Mouse (Mus musculus) natural killer cell, adult 2 months (primary cell): Measurements from ENCODE around the gene Gmds.

ENCODE experiments used
- DNase-seq, 2 experiments: peaks; one replicate each; pipeline ENCODE4 v3.0.0; 2022; ENCODE audit warnings: low spot score in 2 of 2

Gmds gene

DNA sequence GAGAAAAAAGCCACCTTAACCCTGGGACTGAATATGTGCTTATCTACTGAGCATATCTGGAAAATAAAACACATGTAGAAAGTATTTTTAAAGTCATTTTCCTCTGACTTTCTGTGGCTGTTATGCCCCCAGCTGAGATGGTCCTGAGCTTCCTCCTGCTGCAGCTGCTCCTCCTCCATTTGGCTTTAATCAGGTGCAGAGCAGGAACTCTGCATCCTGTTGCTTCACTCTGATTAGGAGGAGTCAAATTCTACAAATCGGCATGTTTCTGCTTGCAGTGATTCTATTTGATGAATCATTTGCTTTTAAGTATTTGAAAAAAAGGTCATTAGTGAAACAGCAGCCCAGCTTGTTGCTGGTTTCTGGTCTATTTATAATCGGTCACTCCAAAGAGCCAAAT is 177.0 kb downstream of the Gmds start:
- no peak for DNase-seq

DNA sequence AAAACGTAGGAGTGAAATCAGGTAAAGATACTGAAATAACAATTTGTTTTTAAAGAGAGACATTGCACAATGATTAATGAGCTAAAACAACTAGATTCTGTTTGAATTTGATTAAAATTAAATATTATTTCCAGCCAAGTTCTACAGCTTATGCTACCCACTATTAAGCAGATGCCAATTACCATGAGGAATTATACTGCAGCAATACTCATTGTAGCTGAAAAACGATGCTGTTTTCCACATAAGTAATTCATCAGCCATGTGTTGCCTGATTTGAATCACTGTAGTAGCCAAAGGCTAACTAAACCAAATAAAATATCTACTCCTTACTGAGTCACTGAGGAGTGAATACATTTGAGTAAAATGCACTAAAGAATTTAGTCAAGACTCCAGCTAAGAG is 180.3 kb downstream of the Gmds start:
- DNase-seq: no peak

DNA sequence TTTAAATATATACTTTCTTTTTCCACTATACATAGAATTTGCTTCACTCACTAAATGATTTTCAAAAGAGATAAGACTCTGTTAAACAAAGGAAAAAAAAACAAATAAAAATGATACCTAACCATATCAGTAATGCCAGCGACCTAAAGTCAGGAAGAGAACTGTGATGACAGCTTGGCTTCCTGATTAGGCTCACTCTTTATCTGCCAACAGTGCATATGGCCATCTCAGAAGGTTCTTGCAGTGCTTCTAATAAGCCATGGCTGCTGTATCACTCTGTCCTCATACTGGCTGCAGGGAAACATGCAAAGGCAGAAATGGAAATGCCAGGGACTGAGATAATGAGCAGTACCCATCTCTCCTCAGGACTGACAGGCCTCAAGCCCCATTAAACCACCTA is 192.6 kb downstream of the Gmds start:
- DNase-seq: no peak

DNA sequence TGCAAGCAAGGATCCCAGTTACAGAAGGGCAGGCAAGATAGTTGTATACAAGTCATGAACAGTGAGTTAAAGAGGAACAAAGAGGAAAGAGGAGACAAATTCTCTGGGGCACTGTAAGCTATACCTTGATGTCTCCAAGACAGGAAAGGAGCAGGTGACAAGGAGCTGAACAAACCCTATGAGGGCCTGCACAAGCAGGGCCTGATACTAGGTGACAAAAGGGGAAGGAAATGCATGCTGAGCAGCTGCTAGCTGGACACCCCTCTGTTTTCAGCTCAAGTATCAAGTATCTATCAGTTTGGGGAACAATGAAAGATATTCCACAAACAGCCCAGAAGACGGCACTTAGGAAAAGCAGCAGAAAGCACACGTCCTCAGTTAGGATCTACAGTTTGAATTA is 193.4 kb downstream of the Gmds start:
- no peak for DNase-seq

DNA sequence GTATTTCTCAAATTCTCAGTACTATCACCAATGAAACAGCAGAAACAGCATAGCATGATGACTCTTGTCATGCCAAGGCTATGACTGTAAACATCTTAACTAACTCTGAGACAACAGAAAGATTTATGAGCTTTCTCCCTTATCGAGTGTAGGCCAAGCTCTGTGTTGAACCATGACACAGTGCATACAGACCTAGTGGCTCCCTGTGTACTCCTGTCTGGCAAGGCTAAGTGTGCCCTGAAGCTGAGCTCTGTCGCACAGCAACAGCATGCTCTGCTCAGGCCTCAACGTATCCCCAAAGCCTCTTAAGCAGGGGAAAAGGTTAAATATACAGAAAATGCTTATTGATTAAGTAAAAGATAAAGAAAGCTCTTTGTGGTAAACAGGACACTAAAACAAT is 194.9 kb downstream of the Gmds start:
- no peak for DNase-seq

DNA sequence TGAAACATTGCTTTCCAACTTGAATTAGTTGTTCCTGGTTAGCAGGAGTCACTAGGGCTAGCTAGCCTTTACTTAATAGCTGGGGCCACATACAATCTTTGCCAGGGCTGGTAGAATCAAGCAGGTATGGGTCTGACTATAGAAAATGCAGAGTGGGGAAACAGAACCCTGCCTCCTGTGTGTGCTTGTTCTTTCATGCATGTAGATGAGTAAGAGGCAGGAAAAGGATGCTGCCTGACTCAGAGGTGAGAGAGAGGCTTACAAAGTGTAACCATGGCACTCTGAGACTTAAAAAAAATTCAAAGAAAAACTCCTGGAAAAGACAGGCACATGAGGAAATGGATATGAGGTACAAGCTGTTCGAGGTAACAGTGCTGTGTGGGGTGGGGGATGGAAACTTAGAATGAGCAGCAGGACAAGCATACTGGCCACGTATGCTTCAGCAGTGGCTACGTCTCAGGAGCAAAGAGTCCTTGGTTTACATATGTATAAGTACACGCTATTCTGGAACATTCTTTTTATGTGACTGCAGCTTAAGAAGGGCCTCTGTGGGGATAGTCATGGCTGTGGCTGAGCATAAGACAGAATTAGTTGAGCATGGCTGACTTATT is 203.8 kb downstream of the Gmds start:
- DNase-seq: no peak

DNA sequence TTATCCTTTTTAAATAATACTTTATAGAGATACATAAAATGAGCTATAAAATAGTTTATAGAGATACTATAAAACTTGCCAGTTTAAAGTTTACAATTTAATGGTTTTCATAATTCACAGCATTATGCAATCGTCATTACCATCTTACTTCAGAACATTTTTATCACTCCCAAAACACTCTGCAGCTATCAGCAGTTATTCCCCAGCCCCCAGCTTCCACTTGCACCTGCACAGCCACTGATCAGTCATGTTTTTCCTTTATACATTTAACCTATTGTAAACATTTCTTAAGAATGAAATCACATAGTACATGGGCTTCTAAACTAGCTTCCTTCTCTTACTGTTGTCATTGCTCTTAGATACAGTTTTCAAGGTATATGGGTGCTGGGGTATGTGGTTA is 208.6 kb downstream of the Gmds start:
- DNase-seq: no peak

DNA sequence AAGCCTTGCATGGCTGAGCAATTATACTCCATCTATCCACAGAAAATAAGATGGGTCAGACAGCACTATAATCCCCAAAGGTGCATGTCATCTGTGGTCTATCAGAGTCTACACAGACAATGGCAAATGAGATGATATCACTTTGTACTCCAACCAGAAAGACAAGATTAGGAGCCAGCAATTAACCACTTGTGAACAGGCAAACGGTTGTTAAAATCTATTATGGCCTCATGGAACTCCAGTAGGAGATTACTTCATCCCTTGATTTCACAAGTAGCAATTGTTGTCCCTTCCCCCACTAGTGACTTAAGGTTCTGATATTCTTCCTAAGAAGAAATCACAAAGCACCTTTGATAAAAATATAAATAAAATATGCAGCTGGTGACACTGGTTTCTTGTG is 220.2 kb downstream of the Gmds start:
- DNase-seq: no peak

DNA sequence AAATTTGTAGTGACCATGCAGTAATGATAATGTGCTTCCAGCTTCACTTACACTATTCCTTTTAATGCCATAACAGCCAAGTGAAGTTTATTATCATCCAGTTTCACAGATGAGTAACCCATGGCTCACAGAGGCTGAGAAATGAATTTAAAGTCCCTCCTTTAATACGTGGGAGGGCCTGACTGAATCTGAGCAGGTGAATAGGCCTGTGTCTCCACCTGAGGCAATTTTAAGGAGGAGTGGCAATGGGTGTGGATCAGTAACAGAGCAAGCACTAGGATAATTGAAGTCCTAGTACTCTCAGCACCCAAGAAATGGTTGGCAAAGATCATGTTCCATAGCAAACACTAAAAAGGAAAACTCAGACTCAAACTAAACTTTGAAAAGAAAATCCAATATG is 223.1 kb downstream of the Gmds start:
- no peak for DNase-seq

DNA sequence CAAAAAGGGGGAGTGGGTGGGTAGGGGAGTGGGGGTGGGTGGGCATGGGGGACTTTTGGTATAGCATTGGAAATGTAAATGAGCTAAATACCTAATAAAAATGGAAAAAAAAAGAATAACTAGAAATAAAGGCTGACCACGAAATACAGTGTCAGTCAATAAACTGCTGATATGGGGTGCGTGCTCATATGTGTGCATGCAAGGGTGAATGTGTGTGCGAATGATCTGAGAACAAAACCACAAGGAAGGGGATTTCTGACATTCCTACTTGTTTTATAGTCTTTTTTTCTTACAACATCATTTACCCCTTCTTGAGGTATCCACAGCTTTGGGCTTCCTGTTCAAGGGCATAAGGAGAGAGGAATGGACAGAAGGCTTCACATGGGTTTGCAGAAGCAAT is 224.7 kb downstream of the Gmds start:
- DNase-seq: no peak

DNA sequence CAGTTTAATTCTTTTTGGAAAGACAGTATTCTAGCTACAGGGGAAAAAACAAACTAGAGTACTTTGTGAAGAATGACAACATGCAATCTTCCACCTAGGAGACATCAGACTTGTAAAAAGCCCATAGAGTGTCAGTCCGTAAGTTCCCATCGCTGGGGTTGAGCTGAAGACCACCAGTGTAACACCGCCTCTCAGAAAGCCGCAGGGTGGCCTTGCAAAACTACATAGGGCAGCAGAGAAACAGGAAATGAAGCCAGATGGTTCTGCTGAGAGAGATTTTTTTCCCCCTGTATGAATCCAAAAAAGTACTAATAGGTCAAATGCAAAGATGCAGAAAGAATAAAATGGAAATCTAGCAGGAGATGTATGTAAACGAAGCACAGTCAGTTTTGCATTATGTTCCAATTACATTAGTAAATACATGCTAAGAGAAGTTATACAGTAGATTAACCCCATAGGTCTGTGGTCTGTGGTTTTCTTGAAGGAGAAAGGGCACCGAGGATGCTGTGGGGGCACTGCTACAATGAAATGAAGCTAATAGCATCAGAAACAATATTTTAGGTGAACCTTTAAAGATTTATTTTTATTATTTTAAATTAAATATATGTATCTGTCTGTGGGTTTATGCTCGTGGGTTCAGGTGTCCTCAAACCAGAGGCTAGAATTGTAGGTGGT is 250.1 kb downstream of the Gmds start:
- DNase-seq: no peak

DNA sequence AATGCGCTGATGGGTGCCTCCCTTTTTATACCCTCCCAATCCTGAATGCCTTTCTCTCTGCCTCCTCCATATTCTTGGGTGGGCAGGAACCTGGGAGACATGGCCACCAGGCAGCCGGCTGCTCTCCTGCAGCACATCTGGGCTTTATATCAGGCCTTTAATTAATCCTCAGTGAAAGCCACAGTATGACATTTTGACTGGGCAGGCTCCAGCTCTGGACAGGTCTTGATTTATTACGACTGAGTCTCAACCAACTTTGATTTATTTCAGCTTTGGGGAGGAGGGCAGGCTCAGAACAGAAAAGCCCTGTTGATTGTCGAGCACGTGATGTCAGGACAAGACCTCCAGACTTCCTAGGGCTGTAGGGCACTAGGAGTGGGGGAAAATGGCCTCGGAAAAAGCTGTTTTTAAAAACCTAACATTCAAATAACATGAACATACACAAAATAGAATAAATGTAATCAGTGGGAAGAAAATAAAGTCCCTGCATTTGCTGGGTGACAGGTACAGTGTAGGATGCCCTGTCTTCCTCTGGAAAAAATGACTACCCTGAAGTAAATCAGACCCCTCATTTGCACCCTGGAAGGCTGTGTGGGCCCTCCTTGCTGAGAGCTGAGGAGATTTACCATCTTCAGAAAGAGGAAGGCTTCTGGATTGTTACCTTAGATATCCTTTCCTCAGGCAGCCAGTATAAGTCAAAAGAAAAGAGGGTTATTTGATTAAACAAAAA is 257.9 kb downstream of the Gmds start:
- DNase-seq: no peak

DNA sequence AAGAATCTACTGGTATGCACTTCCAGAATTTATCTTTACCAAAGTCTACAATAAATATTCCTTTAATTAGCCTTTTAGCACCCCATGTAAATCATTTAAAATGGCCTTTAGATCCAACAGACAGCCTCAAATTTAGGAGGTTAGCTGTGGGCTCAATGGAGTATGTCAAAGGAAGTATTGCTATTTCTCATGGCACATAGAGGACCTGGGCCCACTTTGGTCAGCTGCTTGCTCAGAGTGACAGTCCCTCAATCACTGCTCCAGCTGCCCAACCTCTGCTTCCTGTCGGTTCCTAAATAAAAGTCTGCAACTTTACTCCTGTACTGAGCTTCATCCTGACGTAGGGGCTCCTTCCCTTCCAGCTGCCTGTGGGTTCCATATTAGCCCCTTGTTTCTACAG is 264.9 kb downstream of the Gmds start:
- no peak for DNase-seq

GRCm38 (mm10) chr13:32055321-32055720 is 283.2 kb downstream of the Gmds start:
- no peak for DNase-seq

DNA sequence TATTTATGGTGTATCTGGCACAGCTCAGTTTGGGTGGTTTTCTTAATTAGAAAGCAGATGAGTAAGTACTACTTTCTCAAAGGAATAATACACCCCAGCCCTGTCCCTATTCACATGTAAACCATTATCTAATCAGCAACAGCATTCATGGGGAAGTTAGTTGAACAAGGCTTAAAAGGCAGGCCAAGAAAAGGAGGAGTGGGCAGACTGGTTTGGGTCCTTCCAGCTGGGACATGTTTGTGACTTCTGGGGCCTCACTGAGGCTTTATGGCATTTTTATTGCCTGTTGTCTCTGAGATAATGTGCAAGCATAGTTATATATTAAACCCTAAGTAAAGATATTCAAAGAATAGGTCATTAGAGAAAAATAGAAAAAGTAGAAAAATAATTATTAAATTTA is 285.0 kb downstream of the Gmds start:
- no peak for DNase-seq

- DNase-seq: no peak
Measured at GRCm38 (mm10) chr13:32047980-32048959, 290.3 kb downstream of the Gmds start.

GRCm38 (mm10) chr13:32046961-32047360 is 291.6 kb downstream of the Gmds start:
- DNase-seq: no peak

DNA sequence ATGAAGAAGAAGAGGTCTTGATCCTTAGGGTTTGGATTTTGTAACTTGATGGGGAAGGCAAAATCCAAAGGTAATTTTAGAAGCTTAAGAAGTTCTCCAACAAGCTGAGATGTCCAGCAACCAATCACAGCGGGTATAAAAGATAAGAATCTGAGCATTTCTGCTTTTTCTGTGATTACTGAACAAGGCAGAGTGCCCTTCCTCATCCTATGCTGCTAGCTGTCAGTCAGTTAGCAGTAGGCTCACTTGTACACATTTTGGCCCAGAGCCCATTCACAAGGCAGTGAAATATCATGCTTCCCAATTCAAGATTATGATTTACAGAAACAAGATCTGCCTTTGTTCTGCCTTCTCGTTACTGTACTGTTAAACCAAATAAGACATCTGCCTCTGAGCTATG is 295.8 kb downstream of the Gmds start:
- no peak for DNase-seq

GRCm38 (mm10) chr13:32040822-32041221 is 297.7 kb downstream of the Gmds start:
- DNase-seq: no peak

- DNase-seq: no peak
Measured at GRCm38 (mm10) chr13:32036902-32037301, 301.6 kb downstream of the Gmds start.

DNA sequence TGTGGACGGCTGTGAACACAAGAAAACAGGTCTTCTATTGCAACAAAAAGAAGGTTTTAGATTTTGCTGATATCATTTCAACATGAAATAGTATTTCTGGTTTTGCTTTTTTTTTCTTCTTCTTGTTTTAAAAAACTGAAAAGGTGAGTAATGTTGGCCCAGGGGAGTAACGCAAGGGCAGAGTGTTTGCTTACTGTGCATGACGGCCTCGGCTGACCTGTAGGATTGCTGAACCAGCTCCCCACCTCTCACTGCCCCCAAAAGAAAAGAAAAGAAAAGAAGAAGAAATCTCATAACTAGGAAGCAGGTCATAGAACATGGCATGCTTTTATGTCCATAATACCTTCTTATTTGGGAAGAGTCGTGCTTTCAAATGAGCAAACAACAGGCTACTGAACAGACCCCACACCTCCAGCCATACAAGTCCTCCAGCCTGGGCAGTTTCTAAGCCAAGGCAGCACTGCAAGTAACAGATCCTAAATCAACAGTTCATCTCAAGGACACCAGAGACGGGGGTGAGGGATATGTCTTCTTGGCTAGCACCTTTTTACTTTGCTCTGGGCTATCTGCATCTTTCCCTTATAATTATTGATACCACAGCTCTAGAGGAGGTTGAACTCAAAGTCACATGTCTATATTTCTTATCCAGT is 303.6 kb downstream of the Gmds start:
- DNase-seq: no peak

GRCm38 (mm10) chr13:32034139-32034538 is 304.4 kb downstream of the Gmds start:
- DNase-seq: no peak
